Mouse (Mus musculus) inflammation-experienced regulatory T-cells (primary cell): Measurements from ENCODE around the gene Elp5. TPM values are rescaled to one million over a fixed set of nuclear protein-coding genes. Genes with fewer than 3 reads are reported as not detected.

Experiments used
- polyA plus RNA-seq, 2 experiments: library from polyadenylated mRNA; unstranded; fragments of 100-300 nt; shearing (Covaris generic); gene quantifications; one replicate each; pipeline ENCODE4 v1.2.1; 2017

The Elp5 gene
- polyA plus RNA-seq, result 10 to 100 TPM; 63.7 to 67.7 TPM

DNA sequence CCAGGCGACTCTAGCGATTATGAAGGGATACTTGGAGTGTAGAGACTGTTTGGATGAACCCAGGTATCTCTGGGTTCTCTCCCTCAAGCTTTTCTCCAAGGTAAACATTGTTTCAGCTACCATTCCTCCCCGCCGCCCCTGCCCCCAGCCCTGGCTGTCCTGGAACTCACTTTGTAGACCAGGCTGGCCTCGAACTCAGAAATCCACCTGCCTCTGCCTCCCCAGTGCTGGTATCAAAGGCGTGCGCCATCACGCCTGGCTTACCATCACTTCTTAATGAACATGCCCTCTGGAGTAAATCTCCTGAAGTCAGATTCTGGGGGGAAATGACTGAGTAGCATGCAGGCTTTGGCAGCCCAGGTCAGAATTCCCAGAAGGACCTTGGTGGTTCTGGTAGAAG, at the start of gene Elp5:
Gene Elp5, minus strand, starts transcription at position 293 of the 400 bp plus-strand sequence.

DNA sequence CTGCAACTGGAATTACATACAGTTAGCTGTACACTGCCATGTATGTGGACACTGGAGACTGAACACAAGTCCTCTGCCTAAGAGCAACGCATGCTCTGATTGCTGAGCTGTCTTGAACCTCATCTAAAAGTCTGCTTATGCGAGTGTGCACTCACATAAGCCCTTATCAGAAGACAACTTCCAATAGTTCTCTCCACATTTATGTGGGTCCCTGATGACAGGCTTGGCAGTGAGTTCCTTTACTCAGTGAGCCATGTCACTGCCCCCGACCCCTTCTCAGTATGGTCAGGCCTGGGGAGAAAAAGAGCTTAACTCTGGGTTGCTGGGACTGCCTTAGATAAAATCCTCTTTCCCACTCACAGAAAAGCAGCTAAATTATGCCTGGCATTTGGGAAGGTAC, 34.4 kb upstream of the Elp5 start, which contains the start of gene Dlg4:
Gene Dlg4, plus strand, starts transcription at position 274 of the 400 bp plus-strand sequence.

DNA sequence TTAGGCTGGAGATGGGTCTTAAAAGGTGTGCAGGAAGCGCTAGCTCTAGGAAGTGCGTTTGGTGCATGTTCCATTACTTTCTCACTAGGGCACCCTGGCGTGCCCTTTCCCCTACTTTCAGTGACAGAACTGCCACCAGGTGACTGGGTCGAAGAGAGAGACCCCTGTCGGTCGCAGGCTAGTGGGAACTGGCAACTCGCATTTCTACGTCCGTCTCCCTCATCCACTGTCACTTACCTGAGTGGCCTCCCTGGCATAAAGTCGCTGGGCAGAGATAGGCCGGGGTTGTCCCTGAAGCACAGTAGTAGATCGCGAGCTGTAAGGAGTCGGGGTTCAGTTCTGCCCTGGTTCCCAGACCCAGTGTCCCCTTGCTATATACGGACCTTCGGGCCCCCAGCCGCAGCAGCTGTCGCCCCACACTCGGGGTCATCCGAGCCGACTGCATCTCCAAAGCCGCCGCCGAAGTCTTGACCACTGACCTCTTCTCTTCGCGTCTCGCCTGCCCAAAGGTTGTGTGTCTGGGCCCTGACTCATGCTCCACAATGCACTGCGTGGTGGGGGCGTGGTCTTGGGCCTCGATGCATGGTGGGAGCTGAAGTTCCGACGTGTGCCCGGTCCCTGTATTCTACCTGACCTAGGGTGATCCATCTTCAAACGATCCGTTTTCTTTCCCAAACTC, 32.7 kb upstream of the Elp5 start, which contains the start of gene Acadvl:
Gene Acadvl, minus strand, starts transcription at position 532 of the 679 bp plus-strand sequence.

DNA sequence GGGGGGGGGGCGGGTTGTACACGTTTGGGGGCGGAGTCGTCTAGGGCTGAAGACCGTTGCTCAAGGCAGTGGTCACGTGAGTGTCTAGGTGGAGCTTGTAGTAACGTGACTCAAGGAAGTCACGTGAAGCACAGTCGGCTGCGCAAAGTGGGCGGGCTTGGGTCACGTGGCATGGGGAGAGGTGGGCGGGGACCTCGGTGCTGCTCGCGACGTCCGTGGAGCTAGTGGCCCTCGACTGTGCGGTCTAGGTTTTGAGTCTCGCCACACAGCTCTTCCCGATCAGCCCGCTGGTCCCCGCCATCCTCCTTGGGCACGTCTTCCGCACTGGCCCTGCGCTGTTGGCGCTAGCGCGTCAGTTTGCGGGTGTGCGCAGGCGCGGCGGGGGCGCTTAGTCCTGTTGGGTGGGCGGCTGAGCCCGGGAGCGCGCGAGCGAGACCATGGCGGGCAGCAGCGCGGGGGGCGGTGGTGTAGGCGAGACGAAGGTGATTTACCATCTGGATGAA, 18.1 kb upstream of the Elp5 start, which contains the start of gene Dvl2:
Gene Dvl2, plus strand, starts transcription at position 200 of the 503 bp plus-strand sequence.

DNA sequence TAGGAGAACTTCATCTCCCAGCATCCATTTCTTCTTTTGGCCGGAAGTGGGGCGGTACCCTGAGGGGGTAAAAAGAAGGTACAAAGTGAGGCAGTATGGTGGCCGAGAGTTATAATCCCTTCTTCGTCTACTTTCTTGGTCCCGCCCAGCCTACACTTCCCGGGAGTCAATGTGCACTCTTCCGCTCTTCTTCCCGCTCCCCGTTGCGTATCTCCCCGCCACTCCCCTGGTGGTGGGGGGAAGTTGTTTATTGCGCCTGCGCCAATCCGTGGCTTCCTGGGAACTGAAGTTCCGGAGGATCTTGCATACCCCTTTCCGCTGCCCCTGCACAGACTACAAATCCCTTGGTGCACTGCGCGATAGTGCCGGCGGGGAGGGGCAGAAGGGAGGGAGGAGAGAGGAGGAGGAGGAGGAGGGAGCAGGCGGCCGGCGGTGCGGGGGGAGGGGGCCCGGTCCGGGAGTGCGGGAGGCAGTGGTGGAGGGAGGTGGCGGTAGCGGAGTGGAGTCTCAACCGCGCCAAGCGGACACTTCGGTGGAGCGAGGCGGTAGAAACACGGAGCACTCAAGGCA, 13.2 kb upstream of the Elp5 start, which contains the start of gene Phf23:
Gene Phf23, plus strand, starts transcription at position 387 of the 570 bp plus-strand sequence.

DNA sequence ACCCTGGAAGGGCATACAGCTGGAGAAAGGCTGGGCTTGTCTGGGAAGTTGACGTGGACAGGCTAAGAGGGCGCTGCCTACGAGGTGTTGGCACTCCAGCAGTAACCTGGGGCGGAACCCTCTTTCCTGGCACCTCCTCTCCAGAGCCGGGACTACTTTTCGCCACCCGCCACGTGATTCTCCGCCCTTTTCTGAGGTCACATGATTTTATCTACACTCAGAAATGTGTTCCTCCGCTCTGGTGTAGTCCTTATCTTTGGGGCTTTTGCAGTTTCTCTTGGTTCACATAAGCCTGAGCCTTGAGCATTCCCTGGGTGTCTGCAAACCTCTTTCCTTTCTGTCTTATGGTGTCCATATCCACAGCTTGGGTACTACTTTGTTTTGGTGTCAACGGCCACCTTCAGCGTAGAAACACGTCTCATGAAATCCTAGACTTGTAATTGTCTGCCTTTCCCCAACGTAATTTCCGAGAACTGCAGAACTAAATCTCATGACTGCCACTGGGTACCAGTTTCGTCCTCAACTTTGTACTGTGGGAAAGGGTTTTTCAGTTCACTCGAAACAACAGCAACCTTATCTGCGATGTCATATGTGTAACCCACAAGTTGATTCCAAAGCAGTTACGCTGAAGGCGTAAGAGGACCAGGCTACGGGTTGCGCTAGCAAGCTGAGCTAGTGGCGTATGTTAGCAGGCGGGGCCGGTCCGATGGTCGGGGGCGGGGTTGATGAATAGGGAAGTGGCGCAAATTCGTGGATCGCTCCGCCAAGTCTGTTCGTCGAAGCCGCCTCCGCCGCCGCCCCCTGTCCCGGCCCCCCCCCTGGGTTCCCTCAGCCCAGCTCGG, 8.8 kb upstream of the Elp5 start, which contains the start of gene Gabarap:
Gene Gabarap, plus strand, starts transcription at position 294 of the 842 bp plus-strand sequence.

DNA sequence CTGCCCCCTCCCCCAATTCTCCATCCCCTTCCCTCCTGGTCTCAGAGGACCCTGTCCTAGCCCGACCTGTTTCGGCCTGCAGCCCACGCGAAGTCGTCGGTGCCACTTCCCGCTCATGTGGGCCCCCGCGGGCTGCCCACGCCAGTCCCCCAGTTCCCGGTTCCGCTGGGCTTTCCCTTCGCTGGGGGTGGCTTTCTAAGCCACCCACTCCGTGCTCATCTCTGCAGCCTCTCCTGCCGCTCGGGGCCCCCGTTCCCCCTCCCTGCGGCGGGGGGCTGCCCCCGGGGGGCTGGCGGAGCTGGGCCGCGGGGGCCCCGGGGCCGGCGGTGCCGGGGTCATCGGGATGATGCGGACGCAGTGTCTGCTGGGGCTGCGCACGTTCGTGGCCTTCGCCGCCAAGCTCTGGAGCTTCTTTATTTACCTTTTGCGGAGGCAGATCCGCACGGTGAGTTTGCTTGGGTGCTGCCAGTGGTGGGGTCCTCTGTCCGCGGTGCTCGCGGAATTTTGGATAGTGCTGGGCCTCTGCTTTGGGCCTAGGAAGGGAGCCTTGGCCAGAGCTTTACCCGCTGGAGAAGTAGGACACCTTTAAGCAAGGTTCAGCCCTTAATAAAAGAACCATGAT, 1.1 kb downstream of the Elp5 start, which contains the start of gene Ctdnep1:
Gene Ctdnep1, plus strand, starts transcription at position 16 of the 622 bp plus-strand sequence.

DNA sequence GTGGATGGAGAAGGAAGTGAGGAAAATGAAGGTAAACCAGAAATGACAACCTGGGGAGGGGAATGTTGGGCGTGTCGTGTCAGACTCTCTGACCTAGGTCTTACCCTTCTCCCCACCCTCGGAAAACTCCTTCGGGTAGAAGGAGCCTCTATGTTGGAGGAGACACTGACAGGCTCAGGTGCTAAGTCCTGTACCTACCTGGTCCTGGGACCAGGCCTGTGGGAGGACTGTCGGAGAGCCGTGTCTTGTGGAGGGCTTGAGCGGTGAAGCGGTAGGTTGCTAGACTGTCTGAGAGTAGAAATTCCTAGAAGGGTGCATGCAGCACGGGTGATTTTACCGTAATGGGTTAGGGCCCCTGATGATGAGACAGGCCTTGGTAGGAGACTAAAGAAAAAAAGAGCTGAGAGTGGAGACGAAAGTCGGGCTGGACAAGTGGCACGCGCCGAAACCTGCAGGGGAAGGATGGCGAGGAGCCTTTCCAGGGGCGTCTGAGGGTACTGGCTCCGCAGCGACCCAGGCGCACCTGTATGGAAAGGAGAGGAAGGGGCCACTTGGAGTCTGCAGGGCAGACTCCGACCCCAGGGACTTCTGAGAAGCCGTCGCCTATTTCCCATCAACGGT, 17.6 kb downstream of the Elp5 start, which contains the start of gene Cldn7:
Gene Cldn7, plus strand, starts transcription at position 130 of the 621 bp plus-strand sequence.

DNA sequence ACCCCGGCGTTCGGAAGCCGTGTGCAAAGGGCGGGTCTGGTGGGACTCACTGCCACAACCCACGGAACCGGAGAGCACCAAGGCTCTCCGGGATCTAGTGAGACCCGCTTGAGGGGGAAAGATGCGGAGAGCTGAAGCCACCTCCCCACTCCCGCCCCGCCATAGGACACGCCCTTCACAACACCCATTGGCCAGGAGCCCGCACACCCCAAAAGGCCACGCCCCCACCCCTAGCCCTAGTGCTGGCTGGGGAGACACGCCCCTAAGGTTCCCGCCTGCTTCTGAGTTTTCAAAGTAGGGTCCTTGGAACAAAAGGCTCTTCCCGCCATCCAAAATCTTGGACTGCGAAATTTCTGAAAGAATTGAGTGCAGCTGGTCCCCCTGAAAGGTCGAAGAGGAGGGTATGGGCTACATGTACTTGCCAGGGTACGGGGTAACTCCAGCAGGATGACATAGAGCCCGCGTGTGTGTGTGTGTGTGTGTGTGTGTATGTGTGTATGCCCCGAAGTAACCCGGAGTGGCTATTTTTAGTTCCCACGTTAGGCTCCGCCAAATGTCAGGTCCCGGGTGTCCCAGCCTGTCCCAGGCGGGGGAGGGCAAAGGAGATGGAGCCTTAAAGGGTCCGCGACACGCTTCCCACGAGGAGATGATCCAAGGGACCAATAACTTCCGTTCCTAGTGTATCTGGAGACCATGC, 34.1 kb downstream of the Elp5 start, which contains the start of gene Slc2a4:
Gene Slc2a4, minus strand, starts transcription at position 123 of the 697 bp plus-strand sequence.

DNA sequence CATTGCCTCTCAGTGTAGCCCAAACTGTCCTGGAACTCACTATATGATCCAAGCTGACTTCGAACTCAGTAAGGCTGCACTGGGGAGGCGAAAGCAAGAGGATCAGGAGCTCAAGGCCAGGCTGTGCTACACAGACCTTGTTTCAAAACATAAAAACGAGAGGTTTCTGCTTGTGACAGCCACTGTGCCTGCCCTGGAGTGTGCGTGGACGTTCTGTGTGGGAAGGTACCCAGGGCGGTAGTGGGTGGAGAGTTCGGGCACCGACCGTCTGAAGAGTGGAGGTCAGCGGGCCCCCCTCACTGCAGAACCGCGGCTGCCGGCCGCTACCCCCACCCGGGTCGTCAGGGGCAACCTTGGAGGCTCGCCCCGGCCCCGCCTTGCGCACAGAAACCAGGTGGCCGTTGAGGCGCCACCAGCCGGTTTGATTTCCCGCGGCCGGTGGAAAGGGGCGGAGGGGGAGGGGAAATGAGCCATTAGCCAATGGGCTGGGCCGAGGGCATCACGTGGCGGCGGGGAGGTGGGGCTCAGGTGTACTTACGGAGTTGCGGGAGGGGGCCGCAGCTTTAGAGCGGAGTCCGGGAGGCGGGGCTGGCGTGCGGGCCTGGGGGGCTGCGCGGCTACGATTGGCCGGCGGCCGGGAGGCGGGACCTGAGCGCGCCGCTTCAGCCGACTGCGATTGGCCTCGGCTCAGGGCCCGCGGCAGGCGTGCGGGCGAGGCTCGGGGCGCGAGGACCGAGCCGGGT, 47.0 kb downstream of the Elp5 start, which contains the start of gene Ybx2:
Gene Ybx2, plus strand, starts transcription at position 660 of the 743 bp plus-strand sequence.

DNA sequence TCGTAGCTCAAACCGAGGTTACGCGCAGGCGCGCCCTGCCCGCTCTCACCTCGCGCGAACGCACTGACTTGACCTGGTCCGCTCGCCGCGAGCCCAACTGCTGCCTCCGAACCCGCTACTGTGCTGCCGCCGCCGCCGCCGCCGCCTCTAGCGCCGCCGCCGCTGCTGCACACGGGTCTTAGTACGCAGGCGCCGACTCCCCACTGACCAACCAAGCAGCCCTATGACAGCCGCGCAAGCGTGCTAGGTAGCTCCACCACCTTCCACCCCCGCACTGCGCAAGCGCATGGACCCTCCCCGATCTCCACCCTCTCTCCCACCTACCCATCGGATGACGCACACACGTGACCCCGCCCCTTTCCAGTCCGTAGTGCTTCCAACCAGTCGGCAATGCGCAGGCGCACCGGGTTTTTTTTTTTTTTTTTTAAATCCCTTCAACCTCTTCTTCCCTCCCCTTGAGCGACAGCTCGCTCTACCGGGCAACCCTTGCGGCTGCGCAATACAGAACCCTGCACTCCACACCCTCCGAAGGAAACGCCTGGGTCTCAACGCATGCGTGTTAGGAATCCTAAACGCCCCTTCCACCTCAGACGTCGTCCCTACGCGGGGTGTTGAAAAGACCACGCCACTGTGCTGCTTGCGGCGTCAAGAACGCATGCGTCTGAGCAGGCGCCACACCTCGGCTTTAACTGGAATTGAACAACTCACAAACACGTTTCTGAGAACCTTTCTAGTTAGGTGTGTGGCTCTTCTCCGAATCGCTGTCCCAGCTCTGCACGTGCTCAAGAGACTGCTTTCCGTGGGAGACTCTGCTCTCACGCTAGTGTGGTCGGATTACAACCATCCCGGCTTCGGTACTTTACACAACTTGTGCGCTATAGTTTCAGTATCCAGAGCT, 61.0 kb downstream of the Elp5 start, which contains the start of gene Eif5a:
Gene Eif5a, minus strand, starts transcription at position 845 of the 898 bp plus-strand sequence.

Other genes with a start within 250 kb of the Elp5 start
- gene Polr2a, start 223.9 kb downstream of the Elp5 start, polyA plus RNA-seq, result 10 to 100 TPM; 43.7 to 44.7 TPM
- gene Slc35g3, start 220.5 kb downstream of the Elp5 start, polyA plus RNA-seq, result 1 to 10 TPM in 1 of 2 experiments, under 1 TPM in 1; 0.29 to 1.3 TPM
- 1 to 10 TPM; 3.8 to 5.3 TPM for gene Zbtb4, start 216.6 kb downstream of the Elp5 start, polyA plus RNA-seq
- gene Chrnb1, start 186.6 kb downstream of the Elp5 start, polyA plus RNA-seq, result 1 to 10 TPM in 1 of 2 experiments, under 1 TPM in 1; 0.13 to 4.3 TPM
- gene Fgf11, start 180.7 kb downstream of the Elp5 start, polyA plus RNA-seq, result not detected
- not detected for gene Tmem102, start 176.9 kb downstream of the Elp5 start, polyA plus RNA-seq
- under 1 TPM in 1 of 2 experiments, not detected in 1; 0.39 TPM for gene Gm39566, start 167.2 kb downstream of the Elp5 start, polyA plus RNA-seq
- not detected for gene Spem2, start 164.1 kb downstream of the Elp5 start, polyA plus RNA-seq
- 1 to 10 TPM in 1 of 2 experiments, not detected in 1; 2.1 TPM for gene Spem1, start 160.3 kb downstream of the Elp5 start, polyA plus RNA-seq
- under 1 TPM; 0.26 to 0.83 TPM for gene Nlgn2, start 144.7 kb downstream of the Elp5 start, polyA plus RNA-seq
- 10 to 100 TPM; 64.6 to 89.9 TPM for gene Tmem256, start 144.0 kb downstream of the Elp5 start, polyA plus RNA-seq
- gene Plscr3, start 136.1 kb downstream of the Elp5 start, polyA plus RNA-seq, result 10 to 100 TPM; 15.4 to 18.5 TPM
- under 1 TPM; 0.08 to 0.72 TPM for gene Tnk1, start 123.8 kb downstream of the Elp5 start, polyA plus RNA-seq
- gene Tmem95, start 104.5 kb downstream of the Elp5 start, polyA plus RNA-seq, result under 1 TPM in 1 of 2 experiments, not detected in 1; 0.93 TPM
- gene Kctd11, start 101.1 kb downstream of the Elp5 start, polyA plus RNA-seq, result 1 to 10 TPM; 1.3 TPM
- 100 to 1,000 TPM; 503 to 589 TPM for gene Acap1, start 87.0 kb downstream of the Elp5 start, polyA plus RNA-seq
- gene 2810408A11Rik, start 81.5 kb downstream of the Elp5 start, polyA plus RNA-seq, result 1 to 10 TPM; 3.6 to 4.8 TPM
- gene Neurl4, start 81.4 kb downstream of the Elp5 start, polyA plus RNA-seq, result 10 to 100 TPM in 1 of 2 experiments, 1 to 10 TPM in 1; 6.4 to 11.6 TPM
- 100 to 1,000 TPM; 175 to 265 TPM for gene Gps2, start 68.6 kb downstream of the Elp5 start, polyA plus RNA-seq
- 1,000 to 10,000 TPM; 1,144 to 1,177 TPM for gene Eif5a, start 60.6 kb downstream of the Elp5 start, polyA plus RNA-seq
- gene Ybx2, start 46.7 kb downstream of the Elp5 start, polyA plus RNA-seq, result not detected
- gene Slc2a4, start 34.3 kb downstream of the Elp5 start, polyA plus RNA-seq, result 1 to 10 TPM in 1 of 2 experiments, not detected in 1; 1.5 TPM
- gene Cldn7, start 17.7 kb downstream of the Elp5 start, polyA plus RNA-seq, result 1 to 10 TPM in 1 of 2 experiments, under 1 TPM in 1; 0.81 to 1.2 TPM
- gene Ctdnep1, start 1.4 kb downstream of the Elp5 start, polyA plus RNA-seq, result 10 to 100 TPM; 39.1 to 74.9 TPM
- 100 to 1,000 TPM; 391 to 427 TPM for gene Gabarap, start 8.6 kb upstream of the Elp5 start, polyA plus RNA-seq
- gene Phf23, start 13.3 kb upstream of the Elp5 start, polyA plus RNA-seq, result 10 to 100 TPM; 85.5 to 94.7 TPM
- gene Dvl2, start 18.1 kb upstream of the Elp5 start, polyA plus RNA-seq, result 10 to 100 TPM; 26.6 to 46.3 TPM
- 100 to 1,000 TPM in 1 of 2 experiments, 10 to 100 TPM in 1; 97.3 to 113 TPM for gene Acadvl, start 32.9 kb upstream of the Elp5 start, polyA plus RNA-seq
- 10 to 100 TPM in 1 of 2 experiments, 1 to 10 TPM in 1; 9.1 to 10.5 TPM for gene Dlg4, start 34.4 kb upstream of the Elp5 start, polyA plus RNA-seq
- gene Asgr1, start 71.6 kb upstream of the Elp5 start, polyA plus RNA-seq, result not detected
- gene Asgr2, start 110.1 kb upstream of the Elp5 start, polyA plus RNA-seq, result not detected
- gene Mgl2, start 147.8 kb upstream of the Elp5 start, polyA plus RNA-seq, result under 1 TPM in 1 of 2 experiments, not detected in 1; 0.23 TPM
- 1 to 10 TPM in 1 of 2 experiments, not detected in 1; 1.6 TPM for gene Clec10a, start 173.7 kb upstream of the Elp5 start, polyA plus RNA-seq
- gene Slc16a11, start 230.2 kb upstream of the Elp5 start, polyA plus RNA-seq, result 1 to 10 TPM in 1 of 2 experiments, under 1 TPM in 1; 0.88 to 1.1 TPM
- gene Slc16a13, start 238.5 kb upstream of the Elp5 start, polyA plus RNA-seq, result 1 to 10 TPM; 3.3 to 4.7 TPM
- gene Bcl6b, start 247.3 kb upstream of the Elp5 start, polyA plus RNA-seq, result not detected